Mouse (Mus musculus) midbrain, embryonic 12.5 days (tissue): Measurements from ENCODE around the gene Plscr4. TPM values are rescaled to one million over a fixed set of nuclear protein-coding genes. Genes with fewer than 3 reads are reported as not detected.

Experiments
- ATAC-seq: fragments of 200-750 bp; cut with Nextera tagmentation; 2 replicates; pipeline ENCODE4 v1.8.0; 2017; ENCODE audit warnings: low read depth, moderate TSS enrichment, moderate library complexity; ENCODE audit not compliant: low FRiP score
- H3K27ac ChIP-seq: fragments of 300-500 bp; sonication (generic); replicated peaks from 2 replicates; pipeline ENCODE4 v1.5.1; 2016; ENCODE audit warnings: mild to moderate bottlenecking
- H3K27me3 ChIP-seq: fragments of 300-500 bp; sonication (generic); 2 replicates; pipeline ENCODE4 v1.6.1; 2016; ENCODE audit warnings: mild to moderate bottlenecking
- H3K36me3 ChIP-seq: fragments of 300-500 bp; sonication (generic); 2 replicates; pipeline ENCODE4 v1.6.1; 2016
- H3K4me1 ChIP-seq: fragments of 300-500 bp; sonication (generic); 2 replicates; pipeline ENCODE4 v1.6.1; 2016
- H3K4me2 ChIP-seq: fragments of 300-500 bp; sonication (generic); replicated peaks from 2 replicates; pipeline ENCODE4 v1.6.1; 2016; ENCODE audit warnings: mild to moderate bottlenecking, moderate library complexity
- H3K4me3 ChIP-seq: fragments of 300-500 bp; sonication (generic); 2 replicates; pipeline ENCODE4 v1.5.1; 2016; ENCODE audit warnings: mild to moderate bottlenecking
- H3K9ac ChIP-seq: fragments of 300-500 bp; sonication (generic); replicated peaks from 2 replicates; pipeline ENCODE4 v1.6.1; 2016; ENCODE audit warnings: mild to moderate bottlenecking, moderate library complexity
- H3K9me3 ChIP-seq: fragments of 300-500 bp; sonication (generic); 2 replicates; pipeline ENCODE4 v1.6.1; 2016; ENCODE audit warnings: mild to moderate bottlenecking
- WGBS: fragments of 180-500 bp; shearing (Covaris S2); methylation state at CpG from one replicate; pipeline ENCODE4 v1.1.7; 2016; 5-methylcytosine and 5-hydroxymethylcytosine counted together
- polyA plus RNA-seq: library from polyadenylated mRNA; unstranded; fragments of >200 nt; fragmentation: Nextera tagmentation; extraction: Ambion mirVana; gene quantifications from 2 replicates; pipeline ENCODE4 v1.2.1, GENCODE M21; 2016

Plscr4 gene
- polyA plus RNA-seq, result 1.0 and 1.3 TPM in 2 replicates

DNA sequence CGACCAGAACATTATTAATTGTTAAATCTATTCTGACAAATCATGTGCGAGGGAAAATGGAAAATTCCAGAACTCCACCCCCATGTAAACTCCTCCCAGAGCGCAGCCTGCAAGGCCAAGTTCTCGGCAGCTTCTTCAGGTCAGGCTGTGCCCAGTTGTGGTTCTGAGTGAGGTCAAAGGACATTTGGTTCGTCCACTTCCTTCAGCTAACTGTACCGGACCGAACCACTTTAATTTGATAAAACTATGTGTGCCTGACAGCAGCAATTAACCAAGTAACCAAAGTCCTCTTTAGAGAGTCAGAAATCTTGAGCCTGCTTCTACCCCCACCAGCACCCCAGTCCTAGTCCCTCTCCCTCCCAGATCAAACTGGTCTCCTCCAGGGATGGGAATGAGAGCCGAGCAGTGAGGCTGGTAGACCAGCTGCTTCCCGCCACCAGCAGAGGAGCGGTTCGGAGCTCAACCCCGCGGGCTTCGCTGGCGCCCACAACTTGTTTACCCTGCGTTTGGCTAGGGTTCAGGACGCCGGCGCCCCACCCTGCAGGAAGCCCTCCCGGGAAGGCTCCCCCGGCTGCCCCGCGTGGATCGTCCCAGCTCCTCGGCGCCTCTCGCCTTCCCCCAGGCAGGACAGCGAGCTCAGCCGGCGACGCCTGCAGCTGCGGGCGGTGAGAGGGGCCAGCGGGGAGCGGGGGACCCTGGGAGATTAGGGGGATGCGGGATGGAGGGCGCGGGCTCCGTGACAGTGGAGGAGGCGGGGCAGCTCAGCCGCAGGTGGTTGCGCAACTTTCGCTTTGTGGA is at the start of gene Plscr4:
Gene Plscr4 (plus strand): TSS at position 113 of the 798 bp plus-strand sequence.
- H3K4me2 ChIP-seq, result peak within 1 kb of the TSS; percentile 96
- peak within 1 kb of the TSS; percentile 62 for H3K4me3 ChIP-seq
- no peak within 1 kb of the TSS for H3K27ac ChIP-seq
- peaks cover 3% of the 10 kb centered on the region for H3K4me1 ChIP-seq
- H3K36me3 ChIP-seq, result no peaks in the 10 kb centered on the region
- H3K27me3 ChIP-seq, result no peaks in the 10 kb centered on the region
- no peaks in the 10 kb centered on the region for H3K9me3 ChIP-seq
- WGBS, result 12% methylated on average over 43 of the region's 43 CpGs
- peak; percentile 94 for ATAC-seq
- peak within 1 kb of the TSS; percentile 68 for H3K9ac ChIP-seq

DNA sequence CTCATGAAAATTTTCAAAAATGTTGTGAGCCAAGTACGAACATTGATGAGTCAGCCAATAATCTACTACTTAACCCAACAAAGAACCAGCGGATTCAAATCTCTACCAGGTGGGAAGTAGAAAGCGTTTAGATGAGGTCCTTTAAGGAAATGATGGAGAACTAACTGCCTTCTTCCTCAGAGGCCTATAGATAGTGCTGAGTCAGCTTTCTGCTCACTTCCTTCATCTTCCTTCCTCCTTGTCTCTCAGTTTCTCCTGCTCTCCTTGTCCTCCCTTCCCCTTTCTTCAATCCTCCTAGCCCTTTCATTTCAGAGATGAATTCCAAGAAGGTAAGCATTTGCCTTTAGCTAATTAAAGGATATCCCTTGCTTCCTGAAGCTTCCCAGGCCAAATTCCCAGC is 46.9 kb upstream of the Plscr4 start:
- no peaks in the 10 kb centered on the region for H3K36me3 ChIP-seq
- H3K27ac ChIP-seq, result no peak overlapping the region
- H3K9me3 ChIP-seq, result no peaks in the 10 kb centered on the region
- ATAC-seq, result no peak
- H3K27me3 ChIP-seq, result no peaks in the 10 kb centered on the region
- WGBS, result 90% methylated on average over 3 of the region's 3 CpGs
- no peak overlapping the region for H3K9ac ChIP-seq
- no peaks in the 10 kb centered on the region for H3K4me1 ChIP-seq
- no peak overlapping the region for H3K4me2 ChIP-seq
- H3K4me3 ChIP-seq, result no peak overlapping the region

DNA sequence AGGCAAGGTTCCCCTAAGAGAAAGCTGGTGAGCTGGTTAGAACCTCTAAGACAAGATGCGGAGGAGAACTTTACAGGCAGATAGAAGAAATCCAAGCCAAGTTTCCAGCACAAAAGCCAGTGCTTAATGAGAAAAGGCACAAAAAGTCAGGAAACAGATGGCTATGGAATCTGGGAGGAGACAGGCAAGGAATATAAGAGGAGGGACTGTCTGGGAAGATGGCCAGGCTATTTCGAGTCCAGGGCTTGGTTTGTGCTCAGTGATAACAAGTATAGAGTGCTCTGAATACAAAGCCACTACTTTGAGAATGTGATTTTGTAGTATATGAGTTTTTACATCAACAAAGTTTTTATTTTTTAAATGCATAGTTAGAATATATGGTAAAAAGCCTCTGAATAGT is 45.1 kb upstream of the Plscr4 start:
- Histone ChIP-seq H3K9ac (no peak overlapping the region), H3K27me3 (no peaks in the 10 kb centered on the region), H3K4me2 (no peak overlapping the region), H3K36me3 (no peaks in the 10 kb centered on the region), H3K9me3 (no peaks in the 10 kb centered on the region), H3K27ac (no peak overlapping the region), H3K4me1 (no peaks in the 10 kb centered on the region), H3K4me3 (no peak overlapping the region)
- 89% methylated on average over 2 of the region's 2 CpGs for WGBS
- no peak for ATAC-seq

DNA sequence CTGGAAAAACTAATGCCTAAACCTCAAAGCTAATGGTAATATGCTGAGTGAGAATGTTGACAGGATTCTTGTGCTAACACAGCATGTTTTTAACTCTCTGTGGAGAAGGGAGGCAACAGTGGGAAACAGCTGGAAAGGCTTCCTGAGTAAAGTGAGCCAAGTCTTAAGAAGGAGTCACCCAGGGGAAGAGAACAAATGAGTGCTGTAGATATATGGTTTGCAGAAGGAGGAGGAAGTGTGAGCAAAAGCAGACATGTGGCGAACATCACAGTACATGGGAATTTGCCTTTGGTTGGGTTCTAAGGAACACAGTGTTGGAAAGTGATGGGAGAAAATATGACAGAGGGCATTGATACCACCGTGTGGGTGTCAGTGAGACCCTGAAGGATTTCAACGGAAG is 43.5 kb upstream of the Plscr4 start:
- no peak overlapping the region for H3K4me3 ChIP-seq
- H3K27me3 ChIP-seq, result no peaks in the 10 kb centered on the region
- no peaks in the 10 kb centered on the region for H3K36me3 ChIP-seq
- H3K4me2 ChIP-seq, result no peak overlapping the region
- WGBS, result 86% methylated on average over 3 of the region's 3 CpGs
- ATAC-seq, result no peak
- no peaks in the 10 kb centered on the region for H3K9me3 ChIP-seq
- H3K9ac ChIP-seq, result no peak overlapping the region
- H3K4me1 ChIP-seq, result no peaks in the 10 kb centered on the region
- no peak overlapping the region for H3K27ac ChIP-seq

DNA sequence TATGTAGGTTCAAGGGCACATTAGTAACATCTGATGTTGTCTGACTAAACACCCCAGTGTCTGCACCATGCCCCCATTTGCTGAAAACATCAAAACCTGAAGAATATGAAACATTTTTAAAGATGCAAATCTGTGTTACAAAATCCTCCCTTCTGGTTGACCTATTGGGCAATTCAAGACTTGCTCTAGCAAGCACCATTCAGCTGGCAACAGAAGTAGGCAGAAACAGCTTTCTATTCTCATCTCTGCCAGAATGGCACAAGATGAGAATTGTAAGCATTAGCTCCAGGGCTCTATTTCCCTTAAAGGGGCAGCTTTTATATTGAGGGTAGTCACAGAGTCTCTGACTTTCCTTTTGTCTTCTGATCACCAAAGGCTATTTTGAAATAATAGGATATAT is 19.4 kb upstream of the Plscr4 start:
- no peak for ATAC-seq
- no peaks in the 10 kb centered on the region for H3K36me3 ChIP-seq
- H3K4me2 ChIP-seq, result no peak overlapping the region
- no peak overlapping the region for H3K4me3 ChIP-seq
- H3K4me1 ChIP-seq, result no peaks in the 10 kb centered on the region
- H3K27me3 ChIP-seq, result no peaks in the 10 kb centered on the region
- H3K27ac ChIP-seq, result no peak overlapping the region
- no peak overlapping the region for H3K9ac ChIP-seq
- no peaks in the 10 kb centered on the region for H3K9me3 ChIP-seq

DNA sequence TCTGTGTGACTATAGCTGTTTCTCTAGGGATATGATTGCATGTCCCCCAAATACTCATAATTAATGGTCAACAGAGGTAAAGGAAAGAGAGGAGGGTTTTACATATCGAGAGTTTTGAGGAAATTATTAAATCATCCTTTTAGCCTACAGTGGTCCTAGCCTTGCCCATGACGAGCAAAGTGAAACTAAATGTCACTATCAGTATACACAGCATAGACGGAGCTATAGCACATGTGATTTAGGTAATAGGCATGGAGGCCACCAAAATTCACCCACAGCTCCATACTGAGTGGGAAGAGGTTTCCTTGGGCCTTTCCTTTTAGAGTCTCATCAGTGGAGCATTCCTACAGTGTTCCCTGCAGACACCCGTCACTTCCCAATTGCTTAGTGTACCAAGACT is 15.7 kb upstream of the Plscr4 start:
- H3K9me3 ChIP-seq, result no peaks in the 10 kb centered on the region
- H3K4me1 ChIP-seq, result no peaks in the 10 kb centered on the region
- no peak overlapping the region for H3K27ac ChIP-seq
- H3K27me3 ChIP-seq, result no peaks in the 10 kb centered on the region
- no peak for ATAC-seq
- 86% methylated on average over 4 of the region's 4 CpGs for WGBS
- H3K9ac ChIP-seq, result no peak overlapping the region
- no peaks in the 10 kb centered on the region for H3K36me3 ChIP-seq
- H3K4me2 ChIP-seq, result no peak overlapping the region
- no peak overlapping the region for H3K4me3 ChIP-seq

DNA sequence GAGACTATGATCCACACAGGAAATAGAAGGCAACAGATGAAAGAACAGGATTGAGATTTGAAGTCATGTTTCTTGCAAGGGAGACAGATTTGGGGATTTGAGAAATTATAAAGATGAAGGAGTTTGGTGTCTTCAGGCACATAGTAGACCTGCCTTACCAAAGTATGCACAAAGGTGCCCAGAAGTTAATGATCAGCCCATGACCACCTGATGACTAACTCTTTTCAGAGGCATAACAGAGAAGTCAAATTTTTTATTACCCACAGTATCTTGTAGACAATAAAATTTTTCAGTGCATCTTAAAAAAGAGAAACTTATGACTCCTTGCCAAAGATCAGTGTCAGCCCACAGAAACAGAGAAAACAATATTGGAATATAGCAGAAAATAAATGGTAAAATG is 12.6 kb upstream of the Plscr4 start:
- H3K27ac ChIP-seq, result no peak overlapping the region
- H3K4me2 ChIP-seq, result no peak overlapping the region
- no peak overlapping the region for H3K9ac ChIP-seq
- H3K9me3 ChIP-seq, result no peaks in the 10 kb centered on the region
- H3K36me3 ChIP-seq, result no peaks in the 10 kb centered on the region
- H3K4me3 ChIP-seq, result no peak overlapping the region
- H3K27me3 ChIP-seq, result no peaks in the 10 kb centered on the region
- no peak for ATAC-seq
- H3K4me1 ChIP-seq, result no peaks in the 10 kb centered on the region

DNA sequence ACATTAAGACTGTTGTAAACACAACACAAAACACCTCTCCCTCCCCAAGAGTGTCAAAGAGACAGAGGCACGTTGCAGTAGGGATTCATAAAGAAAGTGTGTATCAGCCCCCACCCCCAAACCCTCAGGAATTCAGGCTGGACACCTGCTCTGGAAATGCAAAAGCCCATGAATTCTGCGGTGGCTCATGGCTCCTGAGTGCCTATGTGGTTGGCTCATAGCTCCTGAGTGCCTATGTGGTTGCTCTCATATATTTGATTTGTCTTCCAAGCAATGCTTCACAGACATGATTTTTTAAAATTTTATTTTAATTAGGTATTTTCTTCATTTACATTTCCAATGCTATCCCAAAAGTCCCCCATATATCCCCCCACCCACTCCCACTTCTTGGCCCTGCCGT is 568 bp upstream of the Plscr4 start:
- Histone ChIP-seq H3K4me1 (peaks cover 3% of the 10 kb centered on the region), H3K27ac (no peak overlapping the region), H3K27me3 (no peaks in the 10 kb centered on the region), H3K9me3 (no peaks in the 10 kb centered on the region), H3K9ac (no peak overlapping the region), H3K4me3 (no peak overlapping the region), H3K36me3 (no peaks in the 10 kb centered on the region), H3K4me2 (no peak overlapping the region)
- ATAC-seq, result no peak
- 88% methylated on average over 3 of the region's 3 CpGs for WGBS

DNA sequence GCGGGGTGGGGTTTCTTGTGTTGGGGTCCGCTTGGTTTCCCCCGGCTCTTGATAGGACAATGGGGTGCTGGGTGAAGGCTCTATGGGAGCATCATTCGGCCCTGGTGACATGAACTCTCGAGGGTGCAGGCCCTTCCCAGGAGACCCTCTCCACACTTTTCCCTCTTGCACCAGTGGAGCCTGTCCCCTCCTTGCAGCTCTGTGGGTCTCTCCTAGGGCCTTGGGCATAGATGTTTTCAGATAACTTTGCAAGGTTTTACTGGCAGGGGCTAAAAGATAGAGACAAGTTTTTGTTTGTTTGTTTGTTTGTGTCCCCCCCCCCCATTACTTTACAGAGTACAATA is 858 bp downstream of the Plscr4 start:
- peak overlapping the region; percentile 68 for H3K9ac ChIP-seq
- H3K4me2 ChIP-seq, result peak overlapping the region; percentile 96
- WGBS, result 2% methylated on average over 5 of the region's 5 CpGs
- peaks cover 3% of the 10 kb centered on the region for H3K4me1 ChIP-seq
- H3K27ac ChIP-seq, result no peak overlapping the region
- no peaks in the 10 kb centered on the region for H3K36me3 ChIP-seq
- no peaks in the 10 kb centered on the region for H3K27me3 ChIP-seq
- H3K9me3 ChIP-seq, result no peaks in the 10 kb centered on the region
- peak overlapping the region; percentile 62 for H3K4me3 ChIP-seq
- ATAC-seq, result no peak; the same call in 1 of the 2 replicates

DNA sequence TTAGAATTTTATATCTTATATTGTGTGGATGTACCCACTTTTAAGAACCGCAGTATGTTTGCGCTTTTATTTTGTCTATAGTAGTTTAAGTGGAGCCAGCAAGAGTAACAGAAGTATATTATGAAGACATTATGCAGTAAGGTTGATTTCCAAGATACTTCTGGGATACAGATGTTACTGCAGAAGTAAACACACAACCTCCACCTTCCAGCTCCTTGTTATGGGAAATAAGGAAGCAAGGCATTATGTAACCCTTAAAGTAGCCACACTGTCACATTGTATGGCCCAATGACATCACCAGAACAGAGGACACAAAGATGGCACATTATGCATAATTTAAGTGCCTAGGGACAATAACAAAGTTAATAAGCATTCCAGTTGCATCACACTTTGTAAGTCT is 1.2 kb downstream of the Plscr4 start:
- Histone ChIP-seq H3K27me3 (no peaks in the 10 kb centered on the region), H3K4me2 (peak overlapping the region; percentile 96), H3K4me1 (peaks cover 3% of the 10 kb centered on the region), H3K9ac (no peak overlapping the region), H3K4me3 (no peak overlapping the region), H3K36me3 (no peaks in the 10 kb centered on the region), H3K9me3 (no peaks in the 10 kb centered on the region), H3K27ac (no peak overlapping the region)
- WGBS, result 95% methylated on average over 2 of the region's 2 CpGs
- no peak for ATAC-seq

DNA sequence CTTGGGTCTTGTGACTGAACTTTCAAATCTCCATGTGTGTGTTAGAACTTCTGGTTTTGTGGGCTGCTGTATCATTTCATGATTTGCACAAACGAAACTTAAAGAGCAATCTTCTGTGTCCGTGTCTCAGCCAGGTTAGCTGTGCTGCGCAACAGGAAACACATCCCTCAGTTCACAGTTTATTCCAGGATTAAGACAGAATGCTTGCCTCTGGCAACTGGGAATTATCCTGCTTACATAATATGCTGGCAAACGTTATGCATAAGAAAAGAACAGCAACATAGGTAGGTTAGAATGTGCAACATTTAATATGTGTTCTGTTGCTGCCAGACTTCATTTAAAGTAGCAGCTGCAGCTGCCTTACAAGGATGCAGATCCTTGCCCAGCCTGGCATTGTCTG is 10.6 kb downstream of the Plscr4 start:
- Histone ChIP-seq H3K4me2 (no peak overlapping the region), H3K36me3 (no peaks in the 10 kb centered on the region), H3K27me3 (no peaks in the 10 kb centered on the region), H3K9me3 (no peaks in the 10 kb centered on the region), H3K9ac (no peak overlapping the region), H3K27ac (no peak overlapping the region), H3K4me1 (no peaks in the 10 kb centered on the region), H3K4me3 (no peak overlapping the region)
- WGBS, result 81% methylated on average over 4 of the region's 4 CpGs
- no peak for ATAC-seq

DNA sequence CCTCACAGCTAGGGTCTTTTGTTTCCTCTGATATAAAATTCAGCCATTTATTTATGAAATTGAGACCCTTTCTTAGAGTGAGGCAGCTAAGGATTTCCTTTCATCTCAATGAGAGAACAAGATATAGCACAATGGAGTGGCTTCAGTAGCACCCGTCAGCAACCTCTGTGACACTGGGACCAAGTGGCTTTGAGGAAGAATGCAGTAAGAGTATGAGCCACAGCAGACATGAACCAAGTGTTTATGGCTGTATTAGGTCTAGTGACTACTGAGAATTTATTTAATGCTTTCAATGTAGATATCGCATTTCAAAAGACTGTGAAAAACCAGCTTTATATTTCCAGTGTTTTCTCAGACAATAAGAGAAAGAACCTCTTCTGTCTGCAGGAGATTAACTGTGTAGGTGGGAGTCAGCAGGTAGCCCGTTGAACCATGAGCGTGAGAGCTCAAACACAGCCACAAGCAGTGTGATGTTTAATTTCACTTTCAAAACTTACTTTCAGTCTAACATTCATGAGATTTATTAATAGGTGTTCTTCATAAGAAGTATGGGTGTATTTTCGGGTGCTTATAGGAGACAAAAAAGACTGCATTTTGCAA is 15.2 kb downstream of the Plscr4 start:
- H3K4me2 ChIP-seq, result no peak overlapping the region
- H3K9ac ChIP-seq, result no peak overlapping the region
- H3K36me3 ChIP-seq, result no peaks in the 10 kb centered on the region
- no peaks in the 10 kb centered on the region for H3K27me3 ChIP-seq
- 62% methylated on average over 5 of the region's 5 CpGs for WGBS
- H3K9me3 ChIP-seq, result no peaks in the 10 kb centered on the region
- H3K4me1 ChIP-seq, result no peaks in the 10 kb centered on the region
- no peak overlapping the region for H3K27ac ChIP-seq
- ATAC-seq, result no peak
- no peak overlapping the region for H3K4me3 ChIP-seq

DNA sequence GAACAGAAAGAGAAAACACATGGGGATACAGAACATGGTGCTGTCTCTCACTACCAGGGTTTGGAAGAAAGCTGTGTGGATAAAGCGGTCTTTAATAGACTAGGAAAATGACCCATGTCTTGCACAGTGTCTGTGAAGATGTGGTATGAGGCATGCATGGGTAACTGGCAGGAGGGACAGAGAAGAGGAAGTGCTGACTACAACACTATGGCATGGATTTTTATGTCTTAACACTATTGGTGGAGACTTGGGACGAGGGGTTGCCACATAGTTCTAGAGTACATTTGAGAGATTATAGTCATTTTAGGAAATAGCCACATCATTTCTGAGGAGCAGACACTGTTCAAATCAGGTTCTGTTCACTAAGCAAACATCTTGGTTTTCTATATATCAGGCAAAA is 16.0 kb downstream of the Plscr4 start:
- Histone ChIP-seq H3K36me3 (no peaks in the 10 kb centered on the region), H3K9me3 (no peaks in the 10 kb centered on the region), H3K4me3 (no peak overlapping the region), H3K9ac (no peak overlapping the region), H3K4me1 (no peaks in the 10 kb centered on the region), H3K27me3 (no peaks in the 10 kb centered on the region), H3K4me2 (no peak overlapping the region), H3K27ac (no peak overlapping the region)
- ATAC-seq, result no peak
- WGBS, result 89% methylated on average over 2 of the region's 2 CpGs
